Mouse (Mus musculus): ENCODE data around the gene Pgm2l1. TPM values are rescaled to one million over a fixed set of nuclear protein-coding genes. Genes with fewer than 3 reads are reported as not detected.
A peak's percentile ranks its signal among the peaks of the same experiment; 100 is the strongest.

Pgm2l1 gene
- polyA plus RNA-seq (2016; fragmentation: Nextera tagmentation; extraction: Ambion mirVana), result 1.9 and 3.3 TPM in 2 replicates

GRCm38 (mm10) chr7:100227158-100227875 lies at the start of gene Pgm2l1:
Gene Pgm2l1 (plus strand): TSS chr7:100227394.
- under 1% methylated on average over 68 of the region's 72 CpGs for WGBS
- Histone ChIP-seq H3K36me3 (no peaks in the 10 kb centered on the region), H3K4me3 (peak within 1 kb of the TSS; percentile 81), H3K4me1 (0 out of 2 replicates have a peak, but pooled peaks cover 4% of the 10 kb centered on the region), H3K27me3 (ENCODE audit: low read depth, poor library complexity, severe bottlenecking) (no peaks in the 10 kb centered on the region), H3K9me3 (replicated peaks) (no peaks in the 10 kb centered on the region), H3K27ac (peak within 1 kb of the TSS; percentile 91)
- DNase-seq (ENCODE audit: low spot score), result peak; percentile 97

GRCm38 (mm10) chr7:100178016-100178890 lies 48.9 kb upstream of the Pgm2l1 start:
- Histone ChIP-seq H3K36me3 (no peaks in the 10 kb centered on the region), H3K9me3 (replicated peaks) (no peaks in the 10 kb centered on the region), H3K4me1 (peaks cover 12% of the 10 kb centered on the region), H3K27ac (0 out of 2 replicates have a peak overlapping the region, but pooled peaks have one; percentile 30), H3K27me3 (ENCODE audit: low read depth, poor library complexity, severe bottlenecking) (peaks cover 66% of the 10 kb centered on the region), H3K4me3 (peak overlapping the region; percentile 47)
- WGBS, result 8% methylated on average over 30 of the region's 30 CpGs
- no peak for DNase-seq (ENCODE audit: low spot score)

- H3K36me3 ChIP-seq, result no peaks in the 10 kb centered on the region
- peaks cover 12% of the 10 kb centered on the region for H3K4me1 ChIP-seq
- WGBS, result 2% methylated on average over 15 of the region's 15 CpGs
- peaks cover 66% of the 10 kb centered on the region for H3K27me3 ChIP-seq (ENCODE audit: low read depth, poor library complexity, severe bottlenecking)
- DNase-seq (ENCODE audit: low spot score), result peak; percentile 54
- H3K4me3 ChIP-seq, result peak overlapping the region; percentile 47
- H3K9me3 ChIP-seq (replicated peaks), result no peaks in the 10 kb centered on the region
- no peak overlapping the region for H3K27ac ChIP-seq
These were observed 48.3 kb upstream of the Pgm2l1 start for GRCm38 (mm10) chr7:100178891-100179233.

GRCm38 (mm10) chr7:100179394-100179793 lies 47.8 kb upstream of the Pgm2l1 start:
- no peak for DNase-seq (ENCODE audit: low spot score)
- WGBS, result 71% methylated on average over 7 of the region's 7 CpGs
- no peaks in the 10 kb centered on the region for H3K9me3 ChIP-seq (replicated peaks)
- H3K27me3 ChIP-seq (ENCODE audit: low read depth, poor library complexity, severe bottlenecking), result peaks cover 66% of the 10 kb centered on the region
- H3K4me3 ChIP-seq, result peak overlapping the region; percentile 47
- no peaks in the 10 kb centered on the region for H3K36me3 ChIP-seq
- peaks cover 12% of the 10 kb centered on the region for H3K4me1 ChIP-seq
- no peak overlapping the region for H3K27ac ChIP-seq

- Histone ChIP-seq H3K36me3 (no peaks in the 10 kb centered on the region), H3K27ac (no peak overlapping the region), H3K9me3 (replicated peaks) (no peaks in the 10 kb centered on the region), H3K4me1 (peaks cover 12% of the 10 kb centered on the region), H3K4me3 (peak overlapping the region; percentile 47; the same call in 1 of the 2 replicates), H3K27me3 (ENCODE audit: low read depth, poor library complexity, severe bottlenecking) (peaks cover 66% of the 10 kb centered on the region)
- no peak for DNase-seq (ENCODE audit: low spot score)
- 81% methylated on average over 7 of the region's 7 CpGs for WGBS
These were observed 47.3 kb upstream of the Pgm2l1 start for GRCm38 (mm10) chr7:100179836-100180407.

GRCm38 (mm10) chr7:100181176-100181575 lies 46.0 kb upstream of the Pgm2l1 start:
- Histone ChIP-seq H3K36me3 (no peaks in the 10 kb centered on the region), H3K27ac (no peak overlapping the region), H3K27me3 (ENCODE audit: low read depth, poor library complexity, severe bottlenecking) (peaks cover 58% of the 10 kb centered on the region), H3K9me3 (replicated peaks) (no peaks in the 10 kb centered on the region), H3K4me3 (no peak overlapping the region), H3K4me1 (peaks cover 12% of the 10 kb centered on the region)
- no peak for DNase-seq (ENCODE audit: low spot score)
- WGBS, result 87% methylated on average over 2 of the region's 2 CpGs

- H3K4me1 ChIP-seq, result peaks cover 12% of the 10 kb centered on the region
- no peak for DNase-seq (ENCODE audit: low spot score)
- no peak overlapping the region for H3K4me3 ChIP-seq
- H3K9me3 ChIP-seq (replicated peaks), result no peaks in the 10 kb centered on the region
- 87% methylated on average over 3 of the region's 3 CpGs for WGBS
- no peaks in the 10 kb centered on the region for H3K36me3 ChIP-seq
- peaks cover 54% of the 10 kb centered on the region for H3K27me3 ChIP-seq (ENCODE audit: low read depth, poor library complexity, severe bottlenecking)
- no peak overlapping the region for H3K27ac ChIP-seq
These were observed 45.6 kb upstream of the Pgm2l1 start for GRCm38 (mm10) chr7:100181614-100182013.

GRCm38 (mm10) chr7:100182388-100182787 lies 44.8 kb upstream of the Pgm2l1 start:
- WGBS, result 76% methylated on average over 3 of the region's 3 CpGs

GRCm38 (mm10) chr7:100187601-100188000 lies 39.6 kb upstream of the Pgm2l1 start:
- no peaks in the 10 kb centered on the region for H3K4me1 ChIP-seq

More at GRCm38 (mm10) chr7:100182388-100182787, 44.8 kb upstream of the Pgm2l1 start:
- no peak overlapping the region for H3K4me3 ChIP-seq
- H3K36me3 ChIP-seq, result no peaks in the 10 kb centered on the region
- peaks cover 46% of the 10 kb centered on the region for H3K27me3 ChIP-seq (ENCODE audit: low read depth, poor library complexity, severe bottlenecking)
- no peak for DNase-seq (ENCODE audit: low spot score)
- no peaks in the 10 kb centered on the region for H3K9me3 ChIP-seq (replicated peaks)
- H3K27ac ChIP-seq, result no peak overlapping the region
- H3K4me1 ChIP-seq, result peaks cover 12% of the 10 kb centered on the region

GRCm38 (mm10) chr7:100190167-100190566 lies 37.0 kb upstream of the Pgm2l1 start:
- Histone ChIP-seq H3K4me1 (no peaks in the 10 kb centered on the region), H3K36me3 (no peaks in the 10 kb centered on the region), H3K9me3 (replicated peaks) (no peaks in the 10 kb centered on the region), H3K4me3 (no peak overlapping the region), H3K27me3 (ENCODE audit: low read depth, poor library complexity, severe bottlenecking) (peaks cover 8% of the 10 kb centered on the region; the same call in 1 of the 2 replicates), H3K27ac (no peak overlapping the region)
- DNase-seq (ENCODE audit: low spot score), result no peak
- 52% methylated on average over 4 of the region's 4 CpGs for WGBS

More at GRCm38 (mm10) chr7:100187601-100188000, 39.6 kb upstream of the Pgm2l1 start:
- DNase-seq (ENCODE audit: low spot score), result peak; percentile 48
- no peak overlapping the region for H3K27ac ChIP-seq
- H3K9me3 ChIP-seq (replicated peaks), result no peaks in the 10 kb centered on the region
- peaks cover 8% of the 10 kb centered on the region; the same call in 1 of the 2 replicates for H3K27me3 ChIP-seq (ENCODE audit: low read depth, poor library complexity, severe bottlenecking)
- H3K36me3 ChIP-seq, result no peaks in the 10 kb centered on the region
- H3K4me3 ChIP-seq, result no peak overlapping the region
- WGBS, result 28% methylated on average over 7 of the region's 7 CpGs

GRCm38 (mm10) chr7:100190778-100191177 lies 36.4 kb upstream of the Pgm2l1 start:
- WGBS, result 7% methylated on average over 4 of the region's 4 CpGs
- H3K4me3 ChIP-seq, result no peak overlapping the region
- H3K4me1 ChIP-seq, result no peaks in the 10 kb centered on the region
- DNase-seq (ENCODE audit: low spot score), result peak; percentile 39
- H3K27ac ChIP-seq, result no peak overlapping the region
- peaks cover 8% of the 10 kb centered on the region; the same call in 1 of the 2 replicates for H3K27me3 ChIP-seq (ENCODE audit: low read depth, poor library complexity, severe bottlenecking)
- H3K9me3 ChIP-seq (replicated peaks), result no peaks in the 10 kb centered on the region
- no peaks in the 10 kb centered on the region for H3K36me3 ChIP-seq

- no peaks in the 10 kb centered on the region for H3K9me3 ChIP-seq (replicated peaks)
- no peaks in the 10 kb centered on the region for H3K36me3 ChIP-seq
- H3K27me3 ChIP-seq (ENCODE audit: low read depth, poor library complexity, severe bottlenecking), result no peaks in the 10 kb centered on the region
- H3K4me3 ChIP-seq, result no peak overlapping the region
- H3K4me1 ChIP-seq, result no peaks in the 10 kb centered on the region; the same call in 1 of the 2 replicates
- no peak overlapping the region for H3K27ac ChIP-seq
- DNase-seq (ENCODE audit: low spot score), result no peak
- 77% methylated on average over 3 of the region's 3 CpGs for WGBS
These were observed 26.0 kb upstream of the Pgm2l1 start for GRCm38 (mm10) chr7:100201191-100201590.

All from limb, embryonic 10.5 days (tissue).